Mouse (Mus musculus): ENCODE measurements at regions not wholly inside any gene's neighbourhood (a gene's known extent, or its start where the extent isn't known, plus 50 kb on each side); places are given as distances from the start of the nearest gene placed in this dataset.

- no peaks in the 10 kb centered on the region; the same call in 1 of the 2 replicates for H3K79me2 ChIP-seq (ENCODE audit: control insufficient read depth, insufficient read depth, low read length, poor library complexity)
- H3K4me1 ChIP-seq (ENCODE audit: control insufficient read depth in 1 of 2, insufficient read depth in 2 of 2, low read length in 2 of 2) = peaks cover 69% of the 10 kb centered on the region in 2 experiments
- peak overlapping the region; percentile 99 for H3K27ac ChIP-seq (ENCODE audit: control insufficient read depth, low read depth, low read length)
- no peaks in the 10 kb centered on the region for H3K9me3 ChIP-seq (replicated peaks; ENCODE audit: insufficient read depth, low read length)
- H3K4me3 ChIP-seq (ENCODE audit: control insufficient read depth in 1 of 2, insufficient read depth in 1 of 2, low read depth in 2 of 2, low read length in 2 of 2) = no peak overlapping the region
- H3K27me3 ChIP-seq (ENCODE audit: control insufficient read depth in 1 of 2, insufficient read depth in 2 of 2, low read length in 2 of 2) = no peaks in the 10 kb centered on the region
- no peak overlapping the region for H3K9ac ChIP-seq (ENCODE audit: control insufficient read depth, low read depth, low read length, poor library complexity, severe bottlenecking)
- no peak for TF ChIP-seq SIN3A (IDR thresholded peaks at IDR 0.05; ENCODE audit: low read length)
- 0 out of 2 replicates have a peak, but pooled peaks have one; percentile 6 for TF ChIP-seq TCF12 (IDR thresholded peaks at IDR 0.05; ENCODE audit: low read depth, low read length)
- TF ChIP-seq SMC3 (IDR thresholded peaks at IDR 0.05; ENCODE audit: low read depth, low read length) = peak; percentile 43
- peak in 2 of 3 experiments; percentile 9 to 49; a peak in 3 of 6 replicates for TF ChIP-seq CTCF (IDR thresholded peaks at IDR 0.05 in 2 of 3, conservative IDR thresholded peaks at IDR 0.05 in 1 of 3; ENCODE audit: control insufficient read depth in 1 of 3, insufficient read depth in 1 of 3, low read depth in 2 of 3, low read length in 3 of 3, poor library complexity in 1 of 3, severe bottlenecking in 1 of 3)
- DNase-seq (ENCODE audit: low read depth, low spot score) = peak; percentile 77
- peaks cover 0 to 78% of the 10 kb centered on the region in 2 experiments; a peak in 2 of 4 replicates for H3K36me3 ChIP-seq (ENCODE audit: control insufficient read depth in 1 of 2, insufficient read depth in 2 of 2, low read length in 2 of 2)
These were observed 200.2 kb upstream of the Hnrnpa3 start for GRCm38 (mm10) chr2:75458898-75459297.

- peak overlapping the region; percentile 99 for H3K27ac ChIP-seq (ENCODE audit: control insufficient read depth, low read depth, low read length)
- H3K27me3 ChIP-seq (ENCODE audit: control insufficient read depth in 1 of 2, insufficient read depth in 2 of 2, low read length in 2 of 2) = no peaks in the 10 kb centered on the region
- H3K4me3 ChIP-seq (ENCODE audit: control insufficient read depth in 1 of 2, insufficient read depth in 1 of 2, low read depth in 2 of 2, low read length in 2 of 2) = peak overlapping the region in 1 of 2 experiments; percentile 14; a peak in 2 of 4 replicates
- H3K9me3 ChIP-seq (replicated peaks; ENCODE audit: insufficient read depth, low read length) = no peaks in the 10 kb centered on the region
- H3K79me2 ChIP-seq (ENCODE audit: control insufficient read depth, insufficient read depth, low read length, poor library complexity) = peaks cover 3% of the 10 kb centered on the region; the same call in 1 of the 2 replicates
- DNase-seq (ENCODE audit: low read depth, low spot score) = no peak
- TF ChIP-seq MYC (IDR thresholded peaks at IDR 0.05; ENCODE audit: low read depth, low read length) (peak; percentile 58), USF2 (IDR thresholded peaks at IDR 0.05; ENCODE audit: borderline replicate concordance in 1 of 2, insufficient read depth in 1 of 2, low read depth in 1 of 2, low read length in 2 of 2) (no peak), TBP (IDR thresholded peaks at IDR 0.05; ENCODE audit: low read depth, low read length) (0 out of 2 replicates have a peak, but pooled peaks have one; percentile 23), MEF2A (IDR thresholded peaks at IDR 0.05; ENCODE audit: extremely low read depth, insufficient replicate concordance, low read depth, low read length, poor library complexity, severe bottlenecking) (no peak), GABPA (IDR thresholded peaks at IDR 0.05; ENCODE audit: low read depth, low read length) (no peak), SIN3A (IDR thresholded peaks at IDR 0.05; ENCODE audit: low read length) (no peak), SMC3 (IDR thresholded peaks at IDR 0.05; ENCODE audit: low read depth, low read length) (no peak), ETS1 (IDR thresholded peaks at IDR 0.05; ENCODE audit: low read depth, low read length) (0 out of 2 replicates have a peak, but pooled peaks have one; percentile 10), CHD1 (IDR thresholded peaks at IDR 0.05; ENCODE audit: low read depth, low read length) (0 out of 2 replicates have a peak, but pooled peaks have one; percentile 47), MXI1 (IDR thresholded peaks at IDR 0.05; ENCODE audit: low read depth, low read length) (peak; percentile 31; the same call in 1 of the 2 replicates), MAX (IDR thresholded peaks at IDR 0.05; ENCODE audit: low read length) (peak; percentile 77; the same call in 1 of the 2 replicates), USF1 (IDR thresholded peaks at IDR 0.05; ENCODE audit: low read depth, low read length) (peak; percentile 75), ZNF384 (IDR thresholded peaks at IDR 0.05; ENCODE audit: low read depth, low read length) (0 out of 2 replicates have a peak, but pooled peaks have one; percentile 5), RCOR1 (IDR thresholded peaks at IDR 0.05; ENCODE audit: low read depth, low read length) (no peak), ZC3H11A (IDR thresholded peaks at IDR 0.05; ENCODE audit: low read depth, low read length) (no peak), ZMIZ1 (IDR thresholded peaks at IDR 0.05; ENCODE audit: low read depth, low read length) (peak; percentile 52; the same call in 1 of the 2 replicates), EP300 (IDR thresholded peaks at IDR 0.05; ENCODE audit: low read depth in 1 of 2, low read length in 2 of 2) (peak in 1 of 2 experiments; percentile 37; a peak in 2 of 4 replicates), KAT2A (conservative IDR thresholded peaks at IDR 0.05; ENCODE audit: low read depth, low read length) (no peak)
- peaks cover 0 to 75% of the 10 kb centered on the region in 2 experiments; a peak in 2 of 4 replicates for H3K36me3 ChIP-seq (ENCODE audit: control insufficient read depth in 1 of 2, insufficient read depth in 2 of 2, low read length in 2 of 2)
- H3K9ac ChIP-seq (ENCODE audit: control insufficient read depth, low read depth, low read length, poor library complexity, severe bottlenecking) = peak overlapping the region; percentile 79
- peaks cover 55 to 67% of the 10 kb centered on the region in 2 experiments for H3K4me1 ChIP-seq (ENCODE audit: control insufficient read depth in 1 of 2, insufficient read depth in 2 of 2, low read length in 2 of 2)
These were observed 198.6 kb upstream of the Hnrnpa3 start for GRCm38 (mm10) chr2:75460419-75460818.

Data from MEL (cell line).